Mouse (Mus musculus) erythroid progenitor cell, adult 5-6 weeks (primary cell): ENCODE data around the gene Homez. TPM values are rescaled to one million over a fixed set of nuclear protein-coding genes. Genes with fewer than 3 reads are reported as not detected.

Experiments used
- ATAC-seq: replicated peaks from 2 replicates; pipeline ENCODE4 v1.8.0; 2016; ENCODE audit warnings: moderate number of reproducible peaks, mild to moderate bottlenecking, moderate TSS enrichment, inconsistent platforms; ENCODE audit not compliant: poor library complexity, low FRiP score, severe bottlenecking
- total RNA-seq, 2 experiments: library from RNA; stranded (forward) in 1 of 2; stranded (reverse) in 1 of 2; fragments of 150-400 nt in 1 of 2; fragments of 186-747, 209-891 nt in 1 of 2; gene quantifications; 2 replicates each; pipeline versions ENCODE4 v1.2.3 to v1.2.4; 2015 to 2017; ENCODE audit warnings: low replicate concordance in 2 of 2

Gene Homez
- total RNA-seq, 2 experiments from 2014 or later = 1.3 to 5.0 TPM

GRCm38 (mm10) chr14:54806124-54806523 is 64.6 kb downstream of the Homez start:
- ATAC-seq = no peak

Other genes with a start within 250 kb of the Homez start
- not detected in 2 replicates for gene Psmb11, start 249.5 kb downstream of the Homez start, total RNA-seq (2015; ENCODE audit: low replicate concordance)
- gene Psmb11, start 249.5 kb downstream of the Homez start, total RNA-seq (2017; ENCODE audit: low replicate concordance) = not detected in 2 replicates
- gene Gm17606, start 230.0 kb downstream of the Homez start, total RNA-seq (2015; ENCODE audit: low replicate concordance) = not detected in 2 replicates
- not detected in 2 replicates for gene Gm17606, start 230.0 kb downstream of the Homez start, total RNA-seq (2017; ENCODE audit: low replicate concordance)
- 1.4 and 2.1 TPM in 2 replicates for gene Cdh24, start 229.6 kb downstream of the Homez start, total RNA-seq (2015; ENCODE audit: low replicate concordance)
- 2.8 and 14.1 TPM in 2 replicates for gene Cdh24, start 229.6 kb downstream of the Homez start, total RNA-seq (2017; ENCODE audit: low replicate concordance)
- gene 1700123O20Rik, start 184.7 kb downstream of the Homez start, total RNA-seq (2015; ENCODE audit: low replicate concordance) = 45.7 and 46.9 TPM in 2 replicates
- gene 1700123O20Rik, start 184.7 kb downstream of the Homez start, total RNA-seq (2017; ENCODE audit: low replicate concordance) = 16.3 and 29.4 TPM in 2 replicates
- gene Acin1, start 184.0 kb downstream of the Homez start, total RNA-seq (2015; ENCODE audit: low replicate concordance) = 153 and 270 TPM in 2 replicates
- gene Acin1, start 184.0 kb downstream of the Homez start, total RNA-seq (2017; ENCODE audit: low replicate concordance) = 381 and 431 TPM in 2 replicates
- gene Gm29776, start 172.1 kb downstream of the Homez start, total RNA-seq (2015; ENCODE audit: low replicate concordance) = not detected in 2 replicates
- not detected in 2 replicates for gene Gm29776, start 172.1 kb downstream of the Homez start, total RNA-seq (2017; ENCODE audit: low replicate concordance)
- 14.7 and 25.9 TPM in 2 replicates for gene Cebpe, start 158.8 kb downstream of the Homez start, total RNA-seq (2015; ENCODE audit: low replicate concordance)
- gene Cebpe, start 158.8 kb downstream of the Homez start, total RNA-seq (2017; ENCODE audit: low replicate concordance) = 9.4 and 12.4 TPM in 2 replicates
- gene Slc7a8, start 89.0 kb downstream of the Homez start, total RNA-seq (2015; ENCODE audit: low replicate concordance) = 7.1 and 11.9 TPM in 2 replicates
- 2.6 and 3.0 TPM in 2 replicates for gene Slc7a8, start 89.0 kb downstream of the Homez start, total RNA-seq (2017; ENCODE audit: low replicate concordance)
- not detected in 2 replicates for gene Rnf212b, start 56.8 kb downstream of the Homez start, total RNA-seq (2015; ENCODE audit: low replicate concordance)
- not detected in 2 replicates for gene Rnf212b, start 56.8 kb downstream of the Homez start, total RNA-seq (2017; ENCODE audit: low replicate concordance)
- gene Ppp1r3e, start 6.6 kb upstream of the Homez start, total RNA-seq (2015; ENCODE audit: low replicate concordance) = 2.2 and 8.8 TPM in 2 replicates
- gene Ppp1r3e, start 6.6 kb upstream of the Homez start, total RNA-seq (2017; ENCODE audit: low replicate concordance) = not detected in 2 replicates
- 1.7 TPM in 1 of 2 replicates, not detected in the other for gene Bcl2l2, start 12.4 kb upstream of the Homez start, total RNA-seq (2015; ENCODE audit: low replicate concordance)
- 1.7 TPM in 1 of 2 replicates, not detected in the other for gene Bcl2l2, start 12.4 kb upstream of the Homez start, total RNA-seq (2017; ENCODE audit: low replicate concordance)
- not detected in 2 replicates for gene Gm20521, start 12.5 kb upstream of the Homez start, total RNA-seq (2015; ENCODE audit: low replicate concordance)
- not detected in 2 replicates for gene Gm20521, start 12.5 kb upstream of the Homez start, total RNA-seq (2017; ENCODE audit: low replicate concordance)
- gene Pabpn1, start 21.5 kb upstream of the Homez start, total RNA-seq (2015; ENCODE audit: low replicate concordance) = 49.9 and 68.1 TPM in 2 replicates
- gene Pabpn1, start 21.5 kb upstream of the Homez start, total RNA-seq (2017; ENCODE audit: low replicate concordance) = 115 and 120 TPM in 2 replicates
- gene Slc22a17, start 42.2 kb upstream of the Homez start, total RNA-seq (2015; ENCODE audit: low replicate concordance) = not detected in 2 replicates
- gene Slc22a17, start 42.2 kb upstream of the Homez start, total RNA-seq (2017; ENCODE audit: low replicate concordance) = not detected in 2 replicates
- gene Efs, start 55.2 kb upstream of the Homez start, total RNA-seq (2015; ENCODE audit: low replicate concordance) = not detected in 2 replicates
- not detected in 2 replicates for gene Efs, start 55.2 kb upstream of the Homez start, total RNA-seq (2017; ENCODE audit: low replicate concordance)
- gene Il25, start 61.7 kb upstream of the Homez start, total RNA-seq (2015; ENCODE audit: low replicate concordance) = not detected in 2 replicates
- not detected in 2 replicates for gene Il25, start 61.7 kb upstream of the Homez start, total RNA-seq (2017; ENCODE audit: low replicate concordance)
- not detected in 2 replicates for gene Cmtm5, start 65.3 kb upstream of the Homez start, total RNA-seq (2015; ENCODE audit: low replicate concordance)
- gene Cmtm5, start 65.3 kb upstream of the Homez start, total RNA-seq (2017; ENCODE audit: low replicate concordance) = not detected in 2 replicates
- not detected in 2 replicates for gene Myh6, start 96.0 kb upstream of the Homez start, total RNA-seq (2015; ENCODE audit: low replicate concordance)
- gene Myh6, start 96.0 kb upstream of the Homez start, total RNA-seq (2017; ENCODE audit: low replicate concordance) = not detected in 2 replicates
- not detected in 2 replicates for gene Gm17428, start 106.0 kb upstream of the Homez start, total RNA-seq (2015; ENCODE audit: low replicate concordance)
- gene Gm17428, start 106.0 kb upstream of the Homez start, total RNA-seq (2017; ENCODE audit: low replicate concordance) = not detected in 2 replicates
- not detected in 2 replicates for gene Myh7, start 123.7 kb upstream of the Homez start, total RNA-seq (2015; ENCODE audit: low replicate concordance)
- not detected in 2 replicates for gene Myh7, start 123.7 kb upstream of the Homez start, total RNA-seq (2017; ENCODE audit: low replicate concordance)
- 15.1 TPM in 2 replicates for gene Ngdn, start 144.5 kb upstream of the Homez start, total RNA-seq (2015; ENCODE audit: low replicate concordance)
- gene Ngdn, start 144.5 kb upstream of the Homez start, total RNA-seq (2017; ENCODE audit: low replicate concordance) = 4.4 and 10.7 TPM in 2 replicates
- 1.4 and 3.8 TPM in 2 replicates for gene Zfhx2, start 221.4 kb upstream of the Homez start, total RNA-seq (2015; ENCODE audit: low replicate concordance)
- gene Zfhx2, start 221.4 kb upstream of the Homez start, total RNA-seq (2017; ENCODE audit: low replicate concordance) = 0.64 and 5.4 TPM in 2 replicates
- 1.1 TPM in 1 of 2 replicates, not detected in the other for gene Thtpa, start 223.8 kb upstream of the Homez start, total RNA-seq (2015; ENCODE audit: low replicate concordance)
- gene Thtpa, start 223.8 kb upstream of the Homez start, total RNA-seq (2017; ENCODE audit: low replicate concordance) = 0.68 TPM in 1 of 2 replicates, not detected in the other
- 2.5 and 23.5 TPM in 2 replicates for gene Ap1g2, start 235.6 kb upstream of the Homez start, total RNA-seq (2015; ENCODE audit: low replicate concordance)
- 0.68 and 1.8 TPM in 2 replicates for gene Ap1g2, start 235.6 kb upstream of the Homez start, total RNA-seq (2017; ENCODE audit: low replicate concordance)
- gene Jph4, start 246.0 kb upstream of the Homez start, total RNA-seq (2015; ENCODE audit: low replicate concordance) = not detected in 2 replicates
- not detected in 2 replicates for gene Jph4, start 246.0 kb upstream of the Homez start, total RNA-seq (2017; ENCODE audit: low replicate concordance)